Mouse (Mus musculus): ENCODE measurements around the gene Ezh1. TPM values are rescaled to one million over a fixed set of nuclear protein-coding genes. Genes with fewer than 3 reads are reported as not detected.

The Ezh1 gene
- polyA plus RNA-seq, 1 experiment = 0.74 TPM

DNA sequence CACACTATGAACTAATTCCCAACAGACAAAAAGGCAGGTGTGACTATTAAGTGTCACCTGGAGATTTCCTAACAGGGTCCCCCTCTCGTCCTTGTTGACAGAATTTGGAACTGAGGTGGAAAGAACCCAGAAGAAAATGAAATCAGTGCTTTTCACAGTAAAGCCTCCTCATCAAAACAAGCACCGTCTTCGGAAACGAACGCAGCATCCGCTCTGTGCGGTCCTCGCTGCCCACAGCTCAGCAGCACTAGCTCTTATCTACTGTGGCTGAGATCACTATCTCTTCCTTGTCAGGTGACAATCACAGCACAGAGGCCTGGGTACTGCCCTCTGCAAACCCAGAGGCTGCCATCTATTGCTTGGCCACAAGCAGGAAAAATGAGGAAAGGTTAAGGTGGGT lies 30.1 kb downstream of the Ezh1 start:
- Histone ChIP-seq H3K4me1 (ENCODE audit: control insufficient read depth) (peaks cover 45% of the 10 kb centered on the region), H3K4me3 (replicated peaks) (no peak overlapping the region)

DNA sequence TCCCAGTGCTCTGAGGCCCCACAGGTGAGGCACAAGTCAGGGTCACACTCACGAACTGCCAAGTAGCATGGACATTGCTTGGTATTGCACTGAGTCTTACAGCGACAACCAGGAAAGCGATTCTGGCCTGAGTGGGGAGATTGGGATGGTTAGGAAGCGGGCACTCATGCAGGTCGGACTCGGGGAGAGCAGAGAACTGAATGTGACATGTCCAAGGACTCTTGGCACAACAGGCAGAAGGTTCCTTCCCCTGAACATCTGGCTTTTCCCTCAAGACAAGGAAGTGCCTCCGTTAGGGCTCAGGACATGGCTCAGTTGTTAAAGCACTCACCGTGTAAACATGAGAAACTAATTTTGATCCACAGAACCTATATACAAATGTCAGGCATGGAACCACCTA lies 30.7 kb downstream of the Ezh1 start:
- TF ChIP-seq GATA1 (IDR thresholded peaks at IDR 0.05; ENCODE audit: low read length) (no peak), TAL1 (IDR thresholded peaks at IDR 0.05; ENCODE audit: low read length) (no peak)
- peaks cover 96% of the 10 kb centered on the region for H3K36me3 ChIP-seq (ENCODE audit: control insufficient read depth)
- H3K4me1 ChIP-seq (ENCODE audit: control insufficient read depth) = peaks cover 45% of the 10 kb centered on the region
- H3K4me3 ChIP-seq (replicated peaks) = no peak overlapping the region
- no peaks in the 10 kb centered on the region for H3K9me3 ChIP-seq (ENCODE audit: control insufficient read depth, low read length)
- H3K27me3 ChIP-seq (ENCODE audit: control insufficient read depth) = no peaks in the 10 kb centered on the region

More for the DNA sequence above, 30.1 kb downstream of the Ezh1 start:
- Histone ChIP-seq H3K27me3 (ENCODE audit: control insufficient read depth) (no peaks in the 10 kb centered on the region), H3K9me3 (ENCODE audit: control insufficient read depth, low read length) (no peaks in the 10 kb centered on the region), H3K36me3 (ENCODE audit: control insufficient read depth) (peaks cover 96% of the 10 kb centered on the region)
- no peak for TF ChIP-seq GATA1 (IDR thresholded peaks at IDR 0.05; ENCODE audit: low read length)
- no peak for TF ChIP-seq TAL1 (IDR thresholded peaks at IDR 0.05; ENCODE audit: low read length)

DNA sequence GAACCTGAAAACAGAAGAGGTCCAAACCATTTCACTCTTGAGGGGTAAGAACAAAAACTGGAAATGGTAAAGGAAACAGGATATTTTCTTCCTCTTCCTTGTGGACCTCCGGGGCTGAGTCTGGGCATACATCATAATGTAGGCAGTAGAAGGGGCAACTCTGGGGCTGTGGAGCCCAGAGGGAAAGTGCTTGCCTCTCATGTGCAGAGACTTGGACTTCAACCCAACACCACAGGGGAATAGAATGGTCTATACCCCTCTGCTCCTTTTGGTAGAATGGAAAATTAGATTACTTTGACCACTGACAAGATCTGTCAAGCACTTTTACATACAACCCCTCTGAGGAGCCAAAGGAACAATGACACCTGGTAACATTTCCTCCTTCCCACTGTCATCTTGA lies 31.2 kb downstream of the Ezh1 start:
- Histone ChIP-seq H3K4me3 (replicated peaks) (no peak overlapping the region), H3K9me3 (ENCODE audit: control insufficient read depth, low read length) (no peaks in the 10 kb centered on the region), H3K4me1 (ENCODE audit: control insufficient read depth) (peaks cover 45% of the 10 kb centered on the region), H3K36me3 (ENCODE audit: control insufficient read depth) (peaks cover 93% of the 10 kb centered on the region), H3K27me3 (ENCODE audit: control insufficient read depth) (no peaks in the 10 kb centered on the region)
- TF ChIP-seq TAL1 (IDR thresholded peaks at IDR 0.05; ENCODE audit: low read length) (no peak), GATA1 (IDR thresholded peaks at IDR 0.05; ENCODE audit: low read length) (no peak)

GRCm38 (mm10) chr11:101194643-101195042 lies 31.6 kb downstream of the Ezh1 start:
- H3K4me1 ChIP-seq (ENCODE audit: control insufficient read depth) = peaks cover 45% of the 10 kb centered on the region
- TF ChIP-seq TAL1 (IDR thresholded peaks at IDR 0.05; ENCODE audit: low read length) (no peak), GATA1 (IDR thresholded peaks at IDR 0.05; ENCODE audit: low read length) (no peak)
- no peak overlapping the region for H3K4me3 ChIP-seq (replicated peaks)
- peaks cover 89% of the 10 kb centered on the region for H3K36me3 ChIP-seq (ENCODE audit: control insufficient read depth)
- no peaks in the 10 kb centered on the region for H3K27me3 ChIP-seq (ENCODE audit: control insufficient read depth)
- no peaks in the 10 kb centered on the region for H3K9me3 ChIP-seq (ENCODE audit: control insufficient read depth, low read length)

DNA sequence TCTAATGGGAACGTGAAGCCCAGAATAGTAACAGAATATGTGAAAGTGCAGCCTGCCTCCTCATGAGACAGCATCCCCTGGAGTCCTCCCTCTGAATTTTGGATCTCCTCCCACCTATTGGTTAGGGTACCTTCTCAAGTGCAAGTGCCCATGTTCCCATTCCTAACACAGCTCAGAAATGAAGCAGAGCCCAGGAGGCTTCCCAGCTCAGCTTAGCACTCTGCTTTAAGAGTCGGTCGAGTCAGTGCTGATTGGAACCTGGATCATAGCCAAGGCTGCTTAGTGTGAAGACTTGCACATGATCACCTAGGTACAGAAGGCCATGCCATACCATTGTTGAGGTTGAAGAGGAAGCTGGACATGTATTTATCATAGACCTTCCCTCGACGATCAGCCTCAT lies 32.1 kb downstream of the Ezh1 start:
- peaks cover 85% of the 10 kb centered on the region for H3K36me3 ChIP-seq (ENCODE audit: control insufficient read depth)
- H3K4me1 ChIP-seq (ENCODE audit: control insufficient read depth) = peaks cover 45% of the 10 kb centered on the region
- no peak overlapping the region for H3K4me3 ChIP-seq (replicated peaks)
- no peaks in the 10 kb centered on the region for H3K27me3 ChIP-seq (ENCODE audit: control insufficient read depth)
- TF ChIP-seq TAL1 (IDR thresholded peaks at IDR 0.05; ENCODE audit: low read length) (no peak), GATA1 (IDR thresholded peaks at IDR 0.05; ENCODE audit: low read length) (no peak)
- no peaks in the 10 kb centered on the region for H3K9me3 ChIP-seq (ENCODE audit: control insufficient read depth, low read length)

DNA sequence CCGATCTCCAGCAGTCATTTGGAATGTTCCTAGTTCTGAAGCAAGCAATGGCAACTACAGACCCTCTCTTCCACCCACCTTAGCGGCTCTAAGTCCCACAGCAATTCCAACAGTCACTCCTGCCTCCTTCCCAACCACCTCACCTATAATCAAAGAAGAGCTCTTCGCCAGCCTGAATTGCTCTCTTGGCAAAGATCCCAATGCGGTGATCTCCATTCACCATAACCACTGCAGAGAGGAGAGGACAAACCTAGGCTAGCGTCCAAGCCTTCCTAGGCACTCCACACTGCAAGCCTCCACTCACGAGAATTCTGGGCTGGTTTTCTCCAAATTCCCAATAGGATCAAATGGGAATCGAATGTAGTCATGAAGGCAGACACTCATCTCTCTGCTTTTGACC lies 33.2 kb downstream of the Ezh1 start:
- Histone ChIP-seq H3K27me3 (ENCODE audit: control insufficient read depth) (no peaks in the 10 kb centered on the region), H3K36me3 (ENCODE audit: control insufficient read depth) (peaks cover 83% of the 10 kb centered on the region), H3K4me1 (ENCODE audit: control insufficient read depth) (peaks cover 48% of the 10 kb centered on the region), H3K4me3 (replicated peaks) (no peak overlapping the region), H3K9me3 (ENCODE audit: control insufficient read depth, low read length) (no peaks in the 10 kb centered on the region)
- TF ChIP-seq GATA1 (IDR thresholded peaks at IDR 0.05; ENCODE audit: low read length) (no peak), TAL1 (IDR thresholded peaks at IDR 0.05; ENCODE audit: low read length) (no peak)

- peaks cover 81% of the 10 kb centered on the region for H3K36me3 ChIP-seq (ENCODE audit: control insufficient read depth)
- no peaks in the 10 kb centered on the region for H3K9me3 ChIP-seq (ENCODE audit: control insufficient read depth, low read length)
- H3K27me3 ChIP-seq (ENCODE audit: control insufficient read depth) = no peaks in the 10 kb centered on the region
- H3K4me1 ChIP-seq (ENCODE audit: control insufficient read depth) = peaks cover 50% of the 10 kb centered on the region
- TF ChIP-seq GATA1 (IDR thresholded peaks at IDR 0.05; ENCODE audit: low read length) (no peak), TAL1 (IDR thresholded peaks at IDR 0.05; ENCODE audit: low read length) (no peak)
- no peak overlapping the region for H3K4me3 ChIP-seq (replicated peaks)
These were observed 33.6 kb downstream of the Ezh1 start for GRCm38 (mm10) chr11:101192646-101193045.

- H3K27me3 ChIP-seq (ENCODE audit: control insufficient read depth) = no peaks in the 10 kb centered on the region
- TF ChIP-seq TAL1 (IDR thresholded peaks at IDR 0.05; ENCODE audit: low read length) (no peak), GATA1 (IDR thresholded peaks at IDR 0.05; ENCODE audit: low read length) (no peak)
- H3K4me3 ChIP-seq (replicated peaks) = no peak overlapping the region
- H3K4me1 ChIP-seq (ENCODE audit: control insufficient read depth) = peaks cover 50% of the 10 kb centered on the region
- H3K36me3 ChIP-seq (ENCODE audit: control insufficient read depth) = peaks cover 80% of the 10 kb centered on the region
- H3K9me3 ChIP-seq (ENCODE audit: control insufficient read depth, low read length) = peaks cover 1% of the 10 kb centered on the region; the same call in 1 of the 2 replicates
These were observed 34.3 kb downstream of the Ezh1 start for GRCm38 (mm10) chr11:101191919-101192470.

- no peak for TF ChIP-seq TAL1 (IDR thresholded peaks at IDR 0.05; ENCODE audit: low read length)
- TF ChIP-seq GATA1 (IDR thresholded peaks at IDR 0.05; ENCODE audit: low read length) = no peak
- Histone ChIP-seq H3K27me3 (ENCODE audit: control insufficient read depth) (no peaks in the 10 kb centered on the region), H3K4me1 (ENCODE audit: control insufficient read depth) (peaks cover 50% of the 10 kb centered on the region), H3K36me3 (ENCODE audit: control insufficient read depth) (peaks cover 79% of the 10 kb centered on the region), H3K9me3 (ENCODE audit: control insufficient read depth, low read length) (peaks cover 7% of the 10 kb centered on the region; the same call in 1 of the 2 replicates), H3K4me3 (replicated peaks) (no peak overlapping the region)
These were observed 35.1 kb downstream of the Ezh1 start for GRCm38 (mm10) chr11:101190913-101191907.

Measured in erythroblast, embryonic 14.5 days (primary cell).